Mouse (Mus musculus): ENCODE data around the gene Cd2bp2.

Cd2bp2 gene

GRCm38 (mm10) chr7:127217475-127217874, 21.6 kb upstream of the Cd2bp2 start:
- no peak for DNase-seq

GRCm38 (mm10) chr7:127216307-127216706, 20.5 kb upstream of the Cd2bp2 start:
- DNase-seq: no peak

- no peak for DNase-seq
These were observed 19.4 kb upstream of the Cd2bp2 start for GRCm38 (mm10) chr7:127214981-127215871.

DNA sequence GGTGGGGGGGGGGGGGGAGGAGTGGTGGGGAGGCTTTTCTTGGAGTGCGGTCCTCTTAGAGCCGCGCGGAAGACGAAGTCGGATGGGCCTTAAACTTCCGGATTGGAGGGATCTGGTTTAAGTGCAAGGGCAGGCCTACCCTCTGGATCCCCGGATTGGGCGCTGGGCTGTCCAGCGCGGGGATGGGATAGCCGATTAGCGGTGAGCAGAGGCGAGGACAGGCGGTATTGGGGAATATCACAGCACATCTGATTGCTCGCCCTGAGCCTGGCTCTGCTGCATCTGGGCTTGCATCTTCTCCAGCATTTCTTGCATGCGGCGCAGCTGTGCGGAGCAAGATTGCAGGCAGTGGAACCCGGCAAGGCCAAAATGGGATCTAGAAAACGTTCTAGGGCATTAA, 18.7 kb upstream of the Cd2bp2 start:
- DNase-seq: no peak

- DNase-seq: no peak
These were observed 18.1 kb upstream of the Cd2bp2 start for GRCm38 (mm10) chr7:127213930-127214329.

DNA sequence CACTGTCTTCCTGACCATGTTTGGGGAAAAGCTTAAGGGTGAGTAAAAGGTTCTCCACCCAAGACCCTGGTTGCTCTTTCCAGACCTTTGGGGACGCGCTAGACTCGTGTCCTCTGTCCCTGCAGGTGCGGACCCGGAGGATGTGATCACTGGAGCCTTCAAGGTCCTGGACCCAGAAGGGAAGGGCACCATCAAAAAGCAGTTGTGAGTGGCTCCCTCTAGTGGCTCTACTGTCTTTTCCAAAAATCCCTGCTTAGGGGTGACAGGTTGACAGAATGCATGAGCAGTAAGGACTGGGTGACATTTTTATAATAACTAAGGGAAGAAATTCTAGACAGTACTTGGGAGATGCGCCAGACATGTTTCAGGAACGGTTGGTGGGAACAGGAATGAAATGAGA, 17.6 kb upstream of the Cd2bp2 start:
- DNase-seq: no peak

DNA sequence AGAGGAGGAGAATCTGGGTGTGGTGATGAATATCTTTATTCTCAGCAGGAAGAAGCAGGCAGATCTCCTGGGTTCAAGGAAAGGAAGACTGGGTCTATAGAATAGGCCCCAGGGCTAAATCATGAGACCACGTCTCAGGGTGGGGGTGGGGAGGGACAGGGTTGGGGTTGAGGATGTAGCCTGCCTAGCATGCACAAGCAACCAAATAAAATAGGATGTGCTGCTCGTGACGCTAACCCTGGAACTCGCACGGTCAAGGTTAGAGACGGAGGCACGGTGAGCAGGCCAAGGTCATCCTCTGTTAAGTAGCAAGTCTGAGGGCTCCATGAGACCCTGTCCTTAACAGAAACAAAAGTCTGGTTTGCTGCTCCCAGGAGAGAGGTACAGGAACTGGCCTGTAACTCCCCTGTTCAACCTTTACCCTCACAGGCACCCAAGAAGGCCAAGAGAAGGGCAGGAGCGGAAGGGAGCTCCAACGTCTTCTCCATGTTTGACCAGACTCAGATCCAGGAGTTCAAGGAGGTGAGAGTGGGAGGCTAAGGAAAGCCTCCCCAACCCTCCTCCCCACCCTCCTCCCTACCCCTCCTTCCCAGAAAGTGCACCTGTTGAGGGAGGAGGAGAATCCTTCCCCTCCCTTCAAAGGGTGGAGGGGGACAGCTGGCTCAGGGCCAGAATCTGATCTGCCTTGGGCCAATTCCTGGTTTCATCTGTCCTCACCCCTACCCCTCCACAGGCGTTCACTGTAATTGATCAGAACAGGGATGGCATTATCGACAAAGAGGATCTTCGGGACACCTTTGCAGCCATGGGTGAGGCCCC, 16.8 kb upstream of the Cd2bp2 start:
- DNase-seq: no peak

GRCm38 (mm10) chr7:127211014-127211745, 15.3 kb upstream of the Cd2bp2 start:
- no peak for DNase-seq

DNA sequence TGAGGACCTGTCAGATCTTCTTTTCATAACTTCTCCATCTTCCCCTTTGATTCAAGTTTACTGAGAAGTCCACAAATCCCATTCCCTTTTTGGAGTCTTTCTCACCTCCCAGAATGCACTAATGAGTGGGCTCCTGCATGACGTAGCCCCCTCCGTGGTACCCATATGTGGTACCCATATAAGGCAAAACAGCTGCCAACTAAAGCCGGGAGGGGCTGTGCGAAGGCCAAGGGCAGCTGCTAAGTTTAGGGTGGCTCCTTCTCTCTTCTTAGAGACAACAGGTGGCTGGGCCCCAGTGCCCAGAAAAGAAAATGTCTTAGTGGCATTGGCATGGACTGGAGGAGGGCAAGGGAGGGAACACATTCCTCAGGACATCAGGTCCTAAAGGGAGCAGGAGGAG, 14.4 kb upstream of the Cd2bp2 start:
- no peak for DNase-seq

DNA sequence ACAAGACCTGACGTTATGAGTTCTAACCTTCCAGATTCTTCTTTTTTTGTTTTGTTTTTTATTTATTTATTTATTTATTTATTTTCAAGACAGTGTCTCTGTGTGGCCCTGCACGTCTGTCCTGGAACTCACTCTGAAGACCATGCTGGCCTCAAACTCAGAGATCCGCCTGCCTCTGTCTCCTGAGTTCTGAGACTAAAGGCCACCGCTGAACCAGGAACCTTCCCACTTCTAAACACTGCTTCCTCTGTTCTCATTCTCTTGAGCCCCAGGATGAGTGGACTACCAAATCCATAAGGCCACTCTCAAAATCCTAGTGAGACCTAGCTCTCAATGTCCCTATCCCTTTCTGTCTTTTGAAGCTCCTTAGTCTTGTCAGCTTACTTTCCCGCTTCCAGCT, 14.0 kb upstream of the Cd2bp2 start:
- no peak for DNase-seq

- peak; percentile 93 for DNase-seq
These were observed 12.9 kb upstream of the Cd2bp2 start, which contains the start of gene Mylpf for GRCm38 (mm10) chr7:127208553-127209438. TSS of gene Mylpf (plus strand) at chr7:127208890.

GRCm38 (mm10) chr7:127208295-127208552, 12.4 kb upstream of the Cd2bp2 start, which contains the start of gene Tbc1d10b:
TSS of gene Tbc1d10b (minus strand) at chr7:127208468.
- DNase-seq: peak; percentile 37

GRCm38 (mm10) chr7:127207374-127208294, 11.8 kb upstream of the Cd2bp2 start:
- DNase-seq: no peak

DNA sequence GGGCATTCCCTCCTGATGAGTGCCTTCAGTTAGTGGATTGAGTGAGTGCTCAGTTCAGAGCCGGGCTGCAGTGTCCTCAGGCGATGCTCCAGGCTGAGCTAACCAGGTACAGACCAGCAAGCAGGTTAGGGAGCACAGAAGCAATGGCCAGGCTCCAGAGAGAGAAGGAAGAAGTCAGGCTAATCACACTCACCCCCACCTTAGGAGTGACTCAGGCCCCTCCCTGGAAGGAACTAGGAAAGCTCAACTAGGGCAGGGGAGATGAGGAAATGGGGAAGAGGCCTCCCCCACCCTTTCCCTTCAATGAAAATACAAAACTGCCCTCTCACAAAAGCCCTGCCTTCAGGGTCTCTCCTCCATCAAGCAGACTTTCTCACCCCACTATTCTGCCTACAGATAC, 10.8 kb upstream of the Cd2bp2 start:
- no peak for DNase-seq

- DNase-seq: no peak
These were observed 634 bp upstream of the Cd2bp2 start for GRCm38 (mm10) chr7:127196484-127196883.

- DNase-seq: no peak
These were observed 1.2 kb downstream of the Cd2bp2 start for GRCm38 (mm10) chr7:127194633-127195029.

DNA sequence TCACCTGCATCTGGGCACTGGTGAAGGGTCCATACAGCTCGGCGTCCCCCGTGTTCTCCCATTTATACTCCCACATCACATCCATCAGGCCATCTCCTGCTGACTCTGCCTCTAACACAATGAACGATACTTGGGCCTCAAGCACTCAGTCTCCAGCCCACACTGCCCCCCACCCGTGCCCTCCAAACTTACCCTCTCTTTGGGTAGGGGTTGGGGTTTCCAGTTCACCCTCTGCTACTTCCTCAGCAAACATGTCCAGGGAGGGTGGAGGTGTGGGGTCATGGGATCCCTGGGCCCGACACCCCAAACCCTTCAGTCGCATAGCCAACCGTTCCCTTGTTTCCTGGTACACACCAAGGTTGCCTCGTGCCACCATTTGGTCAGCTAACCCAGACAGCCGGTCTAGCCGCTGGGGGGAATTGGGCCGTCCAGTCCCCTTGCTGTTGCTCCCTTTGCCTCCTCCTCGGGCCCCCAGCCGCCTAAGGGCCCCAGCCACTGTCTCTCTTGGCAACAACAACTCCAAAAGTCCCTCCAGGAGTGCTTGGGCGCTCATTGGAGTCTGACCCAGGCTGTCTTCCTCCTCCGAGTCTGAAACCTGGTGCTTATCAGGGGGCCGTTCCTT, 1.7 kb downstream of the Cd2bp2 start:
- DNase-seq: no peak

GRCm38 (mm10) chr7:127192989-127193388, 2.9 kb downstream of the Cd2bp2 start:
- no peak for DNase-seq

GRCm38 (mm10) chr7:127190672-127191071, 5.2 kb downstream of the Cd2bp2 start:
- DNase-seq: no peak
